Mouse (Mus musculus): ENCODE results near the gene Cryge. TPM values are rescaled to one million over a fixed set of nuclear protein-coding genes. Genes with fewer than 3 reads are reported as not detected.

Gene Cryge
- polyA plus RNA-seq (2014; fragmentation: Illumina TruSeq; extraction: RNeasy Lipid Tissue Mini Kit (QIAGEN cat#74804); ENCODE audit: low read depth, low replicate concordance) = not detected

DNA sequence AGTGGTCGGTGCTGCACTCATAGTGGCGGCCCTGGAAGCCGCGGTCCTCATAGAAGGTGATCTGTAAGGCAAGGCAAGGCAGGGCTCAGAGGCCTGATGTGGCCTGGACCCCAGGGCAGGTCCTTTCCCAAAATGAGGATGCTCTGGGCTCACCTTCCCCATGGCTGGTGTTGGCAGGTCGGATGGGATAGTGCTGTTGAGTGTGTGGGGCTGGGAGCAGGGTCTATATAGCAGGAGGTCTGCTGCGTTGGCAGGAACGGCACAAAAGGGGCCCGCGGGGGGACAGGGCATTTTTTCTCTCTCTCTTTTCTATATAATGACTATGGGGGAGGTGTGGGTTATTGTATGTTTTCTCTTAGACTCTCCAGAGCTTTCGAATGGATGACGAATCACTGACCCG is at the start of gene Cryge:
Cryge (minus strand) TSS at position 198 of the 400 bp plus-strand sequence.

DNA sequence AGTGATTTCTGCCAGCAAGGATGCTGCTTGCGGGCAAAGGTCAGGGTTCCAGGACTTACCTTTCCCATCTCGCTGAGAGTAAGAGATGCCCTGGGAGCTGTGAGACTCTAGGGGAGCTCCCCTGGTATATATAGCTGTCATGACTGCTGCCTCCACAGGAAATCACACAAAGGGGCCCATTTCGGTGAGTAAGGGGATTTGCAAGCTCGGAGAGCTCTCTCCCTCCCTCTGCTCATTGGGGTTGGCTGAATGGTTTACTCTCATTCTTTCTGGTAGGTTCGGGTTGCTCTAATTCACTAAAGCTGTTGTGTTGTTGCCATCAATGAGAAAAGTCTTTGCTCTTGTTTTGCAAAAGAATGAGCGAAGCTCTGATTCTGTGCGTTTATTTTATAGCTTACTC is 31.2 kb upstream of the Cryge start, which contains the start of gene Crygb:
Crygb (minus strand) TSS at position 101 of the 400 bp plus-strand sequence.

DNA sequence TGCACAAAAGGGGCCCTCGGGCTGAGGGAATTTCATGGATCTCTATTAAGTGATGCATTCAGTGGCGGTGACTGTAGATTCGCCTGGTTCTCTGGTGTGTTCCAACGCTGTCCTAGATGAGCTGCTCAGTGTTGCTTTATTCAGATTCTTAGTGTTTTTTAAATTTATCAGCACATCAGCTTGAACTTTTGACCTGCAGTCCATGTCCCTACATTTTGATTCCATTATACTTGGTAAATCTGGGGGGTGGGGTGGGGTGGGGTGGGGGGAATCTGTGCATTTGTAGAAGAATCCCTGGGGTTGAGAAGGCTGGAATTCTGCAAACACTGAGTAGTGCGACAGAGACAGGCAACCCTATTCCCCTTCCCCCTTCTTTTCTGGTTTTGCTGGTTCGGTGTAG is 22.6 kb upstream of the Cryge start, which contains the start of gene Crygc:
Crygc (minus strand) TSS at position 101 of the 400 bp plus-strand sequence.

DNA sequence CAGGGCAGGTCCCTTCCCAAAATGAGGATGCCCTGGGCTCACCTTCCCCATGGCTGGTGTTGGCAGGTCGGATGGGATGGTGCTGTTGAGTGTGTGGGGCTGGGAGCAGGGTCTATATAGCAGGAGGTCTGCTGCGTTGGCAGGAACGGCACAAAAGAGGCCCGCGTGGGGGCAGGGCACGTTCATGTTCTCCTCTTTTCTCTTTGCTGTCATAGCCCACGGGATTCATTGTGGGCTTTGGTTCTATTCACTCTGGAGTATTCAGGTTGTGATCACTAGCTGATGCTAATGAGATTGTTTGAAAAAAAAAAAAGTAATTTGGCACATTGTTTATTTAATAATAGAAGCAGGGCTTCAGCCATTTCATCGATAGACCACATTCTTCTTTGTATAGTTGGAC is 12.4 kb upstream of the Cryge start, which contains the start of gene Crygd:
Crygd (minus strand) TSS at position 101 of the 400 bp plus-strand sequence.

DNA sequence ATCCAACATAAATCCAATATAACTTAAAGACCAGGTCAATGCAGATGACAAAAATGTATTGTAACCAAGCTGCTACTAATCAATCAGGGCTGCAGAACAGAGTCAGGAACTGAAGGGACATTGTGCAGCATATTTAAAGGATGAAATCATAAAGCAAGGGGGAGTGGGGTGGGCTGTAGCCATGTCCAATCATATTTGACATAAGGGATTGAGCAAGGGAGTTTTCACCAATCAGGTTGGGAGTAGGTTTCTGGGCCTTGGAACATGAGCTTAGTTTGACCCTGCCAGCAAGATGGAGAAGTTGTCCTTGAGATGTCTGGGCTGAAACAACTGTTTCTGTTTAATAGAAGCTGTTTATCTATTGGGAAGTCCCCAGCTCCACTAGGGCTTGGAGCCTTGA is 18.3 kb downstream of the Cryge start, which contains the start of gene Akr1cl:
Akr1cl (minus strand) TSS at position 119 of the 400 bp plus-strand sequence.

Other genes starting within 250 kb of the Cryge start
- 2.0 TPM for gene Plekhm3, start 94.3 kb downstream of the Cryge start, polyA plus RNA-seq (2014; fragmentation: Illumina TruSeq; extraction: RNeasy Lipid Tissue Mini Kit (QIAGEN cat#74804); ENCODE audit: low read depth, low replicate concordance)
- not detected for gene Akr1cl, start 18.4 kb downstream of the Cryge start, polyA plus RNA-seq (2014; fragmentation: Illumina TruSeq; extraction: RNeasy Lipid Tissue Mini Kit (QIAGEN cat#74804); ENCODE audit: low read depth, low replicate concordance)
- gene Crygd, start 12.3 kb upstream of the Cryge start, polyA plus RNA-seq (2014; fragmentation: Illumina TruSeq; extraction: RNeasy Lipid Tissue Mini Kit (QIAGEN cat#74804); ENCODE audit: low read depth, low replicate concordance) = not detected
- not detected for gene Crygc, start 22.5 kb upstream of the Cryge start, polyA plus RNA-seq (2014; fragmentation: Illumina TruSeq; extraction: RNeasy Lipid Tissue Mini Kit (QIAGEN cat#74804); ENCODE audit: low read depth, low replicate concordance)
- gene Crygb, start 31.1 kb upstream of the Cryge start, polyA plus RNA-seq (2014; fragmentation: Illumina TruSeq; extraction: RNeasy Lipid Tissue Mini Kit (QIAGEN cat#74804); ENCODE audit: low read depth, low replicate concordance) = not detected
- not detected for gene Cryga, start 52.2 kb upstream of the Cryge start, polyA plus RNA-seq (2014; fragmentation: Illumina TruSeq; extraction: RNeasy Lipid Tissue Mini Kit (QIAGEN cat#74804); ENCODE audit: low read depth, low replicate concordance)
- not detected for gene Gm28845, start 68.4 kb upstream of the Cryge start, polyA plus RNA-seq (2014; fragmentation: Illumina TruSeq; extraction: RNeasy Lipid Tissue Mini Kit (QIAGEN cat#74804); ENCODE audit: low read depth, low replicate concordance)
- 189 TPM for gene D630023F18Rik, start 72.1 kb upstream of the Cryge start, polyA plus RNA-seq (2014; fragmentation: Illumina TruSeq; extraction: RNeasy Lipid Tissue Mini Kit (QIAGEN cat#74804); ENCODE audit: low read depth, low replicate concordance)
- gene Idh1, start 135.4 kb upstream of the Cryge start, polyA plus RNA-seq (2014; fragmentation: Illumina TruSeq; extraction: RNeasy Lipid Tissue Mini Kit (QIAGEN cat#74804); ENCODE audit: low read depth, low replicate concordance) = 1,602 TPM
- gene Pikfyve, start 135.5 kb upstream of the Cryge start, polyA plus RNA-seq (2014; fragmentation: Illumina TruSeq; extraction: RNeasy Lipid Tissue Mini Kit (QIAGEN cat#74804); ENCODE audit: low read depth, low replicate concordance) = 22.3 TPM
- not detected for gene Pth2r, start 230.9 kb upstream of the Cryge start, polyA plus RNA-seq (2014; fragmentation: Illumina TruSeq; extraction: RNeasy Lipid Tissue Mini Kit (QIAGEN cat#74804); ENCODE audit: low read depth, low replicate concordance)